Mouse (Mus musculus) gastrocnemius, postnatal 36 days (tissue): ENCODE results near the gene Psmd5. TPM values are rescaled to one million over a fixed set of nuclear protein-coding genes. Genes with fewer than 3 reads are reported as not detected.
"Not testable (repeated sequence)": the region's sequence is repeated elsewhere in the genome, so short reads cannot be mapped to it uniquely, and the experiment has no call there.

Source experiments
- DNase-seq, 2 experiments: peaks; one replicate each; pipeline ENCODE4 v3.0.0; 2022
- intact Hi-C: fragments of 180-260 bp; cut with DNase I; formaldehyde crosslinking; loops from one replicate; pipeline ENCODE4 v1.15.1; 2025
- total RNA-seq, 2 experiments: library from RNA; stranded (reverse); gene quantifications; 2 replicates each; pipeline ENCODE4 v1.2.3; 2021

Psmd5 gene
- total RNA-seq, 2 experiments from 2014 or later, result 8.8 to 13.3 TPM

DNA sequence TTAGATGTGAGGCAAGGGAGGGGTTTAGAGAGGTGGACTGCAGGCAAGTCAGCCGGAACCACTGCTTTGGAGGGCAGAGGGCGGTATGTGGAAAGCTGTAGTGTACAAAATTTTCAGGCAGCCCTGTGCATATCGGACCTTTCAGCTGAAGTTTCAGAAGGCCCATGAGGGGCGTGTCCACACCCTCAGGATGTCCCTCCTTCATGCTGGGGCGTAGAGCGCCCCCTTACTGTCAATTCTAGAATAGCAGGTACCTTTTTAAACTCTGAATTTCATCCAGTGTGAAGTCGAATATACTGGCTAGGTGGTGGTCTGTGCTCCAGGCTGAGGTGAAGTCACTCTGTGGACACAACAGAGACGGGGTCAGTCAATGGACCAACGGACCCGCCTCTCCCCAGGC lies 23.1 kb upstream of the Psmd5 start:
- intact Hi-C loops, result loop anchor here (5.0 kb wide), 2 partner anchors 74 to 116 kb away; no protein-coding TSS in a partner anchor
- DNase-seq, result no peak

DNA sequence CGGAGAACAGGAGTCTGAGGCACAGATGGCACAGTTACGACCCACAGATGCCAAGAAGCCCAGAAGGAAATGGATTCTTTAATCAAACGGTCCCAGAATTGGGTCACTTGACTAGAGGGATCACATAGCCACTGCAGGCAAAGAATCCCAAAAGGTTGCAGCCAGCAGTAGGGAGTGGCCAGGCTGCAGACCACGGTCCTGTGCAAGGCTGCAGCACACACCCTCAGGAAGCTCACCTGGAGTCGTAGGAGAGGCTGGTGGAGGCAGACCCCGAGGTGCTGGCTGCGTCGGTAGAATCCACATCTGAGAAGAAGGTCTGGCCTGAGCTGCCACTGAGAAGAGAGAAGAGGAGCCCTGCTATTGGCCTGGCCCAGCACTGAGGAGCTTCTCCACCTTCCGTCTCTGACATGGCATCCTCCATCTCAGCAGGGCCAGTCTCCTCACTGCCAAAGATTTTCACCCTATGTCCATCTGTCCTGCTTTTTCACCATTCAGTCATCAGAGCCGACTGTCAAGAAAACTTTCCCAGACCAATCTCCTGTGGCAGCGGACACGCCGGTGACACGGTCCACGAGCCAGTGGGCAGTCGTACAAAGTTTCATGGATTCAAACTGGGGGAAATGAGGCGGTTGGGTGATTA lies 22.2 kb upstream of the Psmd5 start:
- no peak for DNase-seq
- intact Hi-C loops, result loop anchor here (5.0 kb wide), 2 partner anchors 75 to 115 kb away; no protein-coding TSS in a partner anchor

DNA sequence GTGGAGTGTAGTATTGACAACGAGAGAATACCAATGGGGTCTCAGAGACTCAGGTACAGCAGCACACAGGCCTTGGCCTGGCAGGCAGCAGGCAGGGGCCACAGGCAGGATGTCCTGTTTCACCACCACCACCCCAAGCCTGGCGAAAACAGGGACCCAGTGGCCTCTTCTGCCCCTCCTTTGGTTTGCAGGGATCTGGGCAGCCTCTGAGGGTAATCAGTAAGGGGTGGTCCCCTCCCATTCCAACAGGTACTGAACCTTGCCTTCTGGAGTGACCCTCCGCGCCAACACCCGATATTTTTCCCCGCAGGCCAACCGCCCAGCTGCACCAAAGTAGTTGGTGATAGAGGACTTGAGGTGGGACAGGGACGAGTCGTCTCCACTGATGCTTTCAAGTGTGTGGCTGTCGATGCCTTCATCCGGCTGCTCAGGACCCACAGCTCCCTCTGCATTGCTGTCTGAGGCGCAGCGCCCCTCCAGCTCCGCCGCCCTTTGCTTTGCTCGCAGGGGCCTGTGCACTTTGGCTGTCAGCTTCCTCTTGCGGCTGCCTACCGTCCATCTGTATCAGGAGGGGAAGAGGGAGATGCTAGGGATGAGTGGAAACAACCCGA lies 20.8 kb upstream of the Psmd5 start:
- intact Hi-C loops, result loop anchor here (5.0 kb wide), 2 partner anchors 77 to 113 kb away; no protein-coding TSS in a partner anchor
- DNase-seq, result no peak

DNA sequence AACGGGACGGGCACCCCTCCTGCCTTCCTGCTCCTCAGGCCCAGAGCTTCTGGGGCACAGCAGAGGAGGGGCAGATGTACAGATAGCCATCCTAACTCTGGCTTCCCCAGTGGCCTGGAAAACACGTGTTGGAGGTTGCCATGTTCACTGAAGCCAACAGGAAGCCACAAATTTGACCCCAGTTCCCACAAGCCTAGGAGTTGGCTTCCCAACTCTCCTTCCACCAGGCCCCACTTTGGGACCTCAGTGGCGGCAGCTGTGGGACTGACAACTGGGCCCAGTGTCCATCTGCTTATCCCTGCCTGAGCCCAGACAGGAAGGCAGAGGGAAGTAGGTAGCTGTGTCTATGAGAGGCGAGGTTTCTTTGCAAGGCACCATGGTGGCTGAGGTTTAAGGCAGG lies 19.2 kb upstream of the Psmd5 start:
- no peak for DNase-seq
- intact Hi-C loops, result no loop called here

DNA sequence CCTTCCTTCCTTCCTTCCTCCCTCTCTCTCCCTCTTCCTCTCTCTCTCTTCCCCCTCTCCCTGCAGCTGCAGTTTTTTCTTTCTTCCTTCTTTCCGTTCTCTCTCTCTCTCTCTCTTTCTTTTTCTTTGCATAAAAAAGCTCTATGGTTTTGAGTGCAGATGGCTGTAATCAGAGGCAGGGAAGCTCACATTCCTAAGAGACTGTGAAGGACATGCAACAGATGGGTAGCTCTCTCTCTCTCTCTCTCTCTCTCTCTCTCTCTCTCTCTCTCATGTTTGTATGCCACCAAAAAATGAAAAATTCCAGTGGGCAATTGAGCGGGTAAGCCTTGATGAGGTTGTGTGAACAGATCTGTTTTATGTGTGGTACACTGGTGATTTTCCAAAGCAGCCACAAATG lies 9.4 kb upstream of the Psmd5 start:
- no peak for DNase-seq
- intact Hi-C loops, result no loop called here

DNA sequence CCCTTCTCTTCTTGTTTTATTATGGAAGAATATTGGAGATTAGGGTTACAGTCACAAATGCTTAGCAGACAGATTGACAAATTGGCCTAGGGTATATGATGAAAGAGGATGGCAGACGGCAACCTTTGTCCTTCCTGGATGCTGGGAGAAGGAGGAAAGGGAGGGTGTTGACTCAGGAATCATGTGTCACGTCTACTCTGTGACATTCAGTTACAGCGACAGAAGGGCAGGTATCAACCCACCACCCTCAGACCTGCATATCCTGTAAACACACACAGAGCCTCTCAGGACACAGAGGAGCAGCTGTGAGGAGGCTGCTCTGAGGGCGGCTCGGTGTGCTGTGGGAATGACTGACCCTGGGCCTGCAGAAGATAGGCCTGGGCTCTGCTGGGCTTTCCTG lies 8.4 kb upstream of the Psmd5 start:
- no peak for DNase-seq
- intact Hi-C loops, result no loop called here

DNA sequence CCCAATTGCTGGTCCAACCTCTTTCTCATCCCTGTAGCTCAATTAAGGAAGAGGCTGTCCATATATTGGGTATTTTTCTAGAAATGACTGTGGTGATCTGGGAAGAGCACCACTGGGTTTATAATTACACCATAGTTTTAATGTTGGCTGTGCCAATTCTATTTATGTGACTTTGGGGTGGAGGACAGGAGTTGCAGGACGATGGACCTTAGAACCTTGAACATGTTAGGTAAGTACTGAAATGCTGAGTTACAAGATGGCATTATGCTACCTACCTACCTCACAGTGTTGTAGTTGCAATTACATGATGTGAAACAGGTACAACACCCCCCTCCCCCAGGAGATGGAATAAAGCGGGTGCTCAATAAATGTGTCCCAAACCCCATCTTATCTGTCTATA lies 8.0 kb upstream of the Psmd5 start:
- intact Hi-C loops, result no loop called here
- DNase-seq, result no peak

DNA sequence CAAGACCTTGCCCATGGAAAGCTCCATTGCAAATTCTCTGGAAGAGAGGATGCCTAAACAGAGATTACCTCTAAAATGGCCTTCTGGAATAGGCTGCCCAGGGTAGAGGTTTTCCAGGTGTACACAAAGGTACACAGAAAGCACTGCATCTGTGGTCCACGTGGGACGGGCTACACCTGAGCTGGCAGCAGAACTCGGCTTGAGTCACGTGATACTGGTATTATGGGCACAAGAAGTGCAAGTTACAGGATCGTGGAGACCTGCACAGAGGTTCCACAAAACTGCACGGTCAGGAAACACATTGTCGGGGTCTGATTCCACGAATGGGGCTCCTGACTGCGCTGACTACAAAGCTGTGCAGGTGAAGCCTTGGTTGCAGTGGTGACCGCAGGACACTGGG lies 5.3 kb upstream of the Psmd5 start:
- DNase-seq, result no peak
- intact Hi-C loops, result no loop called here

DNA sequence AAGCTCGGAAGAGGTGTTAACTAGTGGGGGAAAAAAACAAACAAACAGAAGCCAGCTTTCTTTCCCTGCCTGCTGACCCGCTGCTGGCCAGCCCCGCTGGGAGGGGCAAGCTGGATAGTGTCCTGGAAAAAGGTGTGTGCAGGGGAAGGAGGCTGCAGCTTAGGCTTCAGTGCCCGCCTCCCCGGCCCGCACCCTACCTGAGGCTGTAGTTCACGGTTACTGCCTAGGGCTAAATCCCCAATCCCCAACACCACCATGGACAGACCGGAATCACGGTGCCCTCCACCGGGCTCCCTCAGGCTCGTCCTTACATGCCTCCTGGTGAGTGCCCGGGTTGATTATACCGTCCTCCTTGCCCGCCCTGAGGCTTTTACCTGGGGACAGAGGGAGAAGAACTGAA lies 497 bp downstream of the Psmd5 start, which contains the start of gene Cutal:
Gene Cutal (plus strand): TSS at position 126 of the 400 bp plus-strand sequence.
- intact Hi-C loops, result loop anchor here (5.0 kb wide), 1 partner anchor 98 kb away; no protein-coding TSS in a partner anchor
- no peak for DNase-seq

DNA sequence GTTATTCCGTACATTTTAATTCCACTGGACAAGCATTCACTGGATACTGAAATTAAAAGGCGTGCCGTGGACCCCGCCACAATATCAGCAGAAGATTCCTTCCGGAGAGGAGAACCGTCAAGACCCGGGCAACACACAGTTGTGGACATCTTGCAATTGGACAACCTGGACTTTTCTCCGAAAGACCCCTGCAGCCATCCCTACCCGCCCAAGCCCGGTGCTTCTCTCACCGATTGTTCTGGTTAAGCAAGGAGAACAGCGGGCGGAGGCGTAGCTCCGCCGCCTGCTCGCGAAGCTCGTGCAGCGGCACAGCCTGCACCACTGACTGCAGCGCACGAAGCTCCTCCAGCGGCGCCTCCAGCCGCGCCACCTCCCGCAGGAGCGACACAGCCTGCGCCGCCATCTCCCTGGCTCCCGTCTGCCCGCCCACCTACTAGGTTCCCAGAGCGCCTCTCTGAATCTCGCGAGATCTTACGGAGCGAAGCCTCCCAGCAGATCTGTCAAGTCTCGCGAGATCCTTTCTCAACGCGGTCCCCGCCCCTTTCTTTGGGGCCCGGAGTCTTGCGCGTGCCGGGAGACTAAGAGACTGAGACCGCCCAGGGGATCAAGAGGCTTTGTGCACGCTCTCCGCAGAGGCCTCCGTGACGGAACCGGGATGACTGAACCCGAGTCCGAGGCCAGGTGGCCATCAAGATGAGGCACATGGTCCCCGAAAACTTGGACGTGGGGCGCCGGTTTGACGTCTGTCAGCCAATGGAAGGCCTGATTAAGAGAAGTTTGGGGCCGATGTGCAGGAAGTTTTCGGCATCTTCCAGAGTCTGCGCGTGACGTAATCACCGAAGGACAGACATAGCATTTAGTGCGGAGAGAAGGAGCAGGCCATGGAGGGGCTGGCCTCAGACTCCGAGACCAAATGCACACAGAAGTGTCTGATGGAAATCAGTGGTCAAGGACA lies 4.0 kb downstream of the Psmd5 start:
- intact Hi-C loops, result loop anchor here (5.0 kb wide), 1 partner anchor 102 kb away; no protein-coding TSS in a partner anchor

DNA sequence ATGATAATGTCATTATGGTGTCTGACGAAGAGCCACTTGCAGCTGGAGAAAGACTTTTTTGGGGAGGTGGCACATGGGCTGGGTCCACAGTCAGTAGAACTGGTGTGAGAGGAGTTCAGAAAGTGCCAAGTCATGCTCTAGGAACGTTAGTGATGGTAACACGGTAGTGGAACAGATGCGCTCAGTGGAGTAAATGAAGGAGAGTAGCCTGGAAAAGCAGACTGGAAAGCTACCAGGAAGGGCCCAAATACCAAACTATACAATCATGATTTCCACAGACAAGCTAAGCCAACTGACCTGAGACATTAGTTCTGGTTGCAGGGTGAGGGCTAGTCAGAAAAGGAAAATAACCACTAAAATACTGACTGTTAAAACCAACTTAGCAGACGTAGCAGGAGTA lies 5.1 kb downstream of the Psmd5 start:
- DNase-seq, result no peak
- intact Hi-C loops, result loop anchor here (5.0 kb wide), 2 partner anchors 42 to 103 kb away; partner anchors contain the start of gene Fbxw2

More for the DNA sequence above, 4.0 kb downstream of the Psmd5 start:
- DNase-seq, result peak; percentile 91

DNA sequence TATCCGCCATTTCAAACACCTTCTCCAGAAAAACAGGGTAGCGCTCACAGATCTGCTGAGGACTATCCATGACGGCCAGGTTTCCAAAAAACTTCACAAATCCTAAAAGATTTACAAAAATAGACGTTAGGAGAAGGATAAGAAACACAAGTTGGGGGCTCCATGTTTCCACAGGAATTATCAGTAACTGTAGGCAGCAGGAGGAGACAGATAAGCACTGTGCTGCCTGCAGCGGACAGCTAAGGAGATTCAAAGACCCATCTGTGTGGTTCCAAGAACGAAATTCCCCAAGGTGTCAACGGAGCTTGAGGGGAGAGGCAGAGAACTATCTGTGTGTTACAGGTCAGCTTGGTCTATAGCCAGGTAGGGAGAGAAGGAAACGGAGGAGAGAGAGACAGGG lies 17.0 kb downstream of the Psmd5 start:
- no peak for DNase-seq
- intact Hi-C loops, result no loop called here

DNA sequence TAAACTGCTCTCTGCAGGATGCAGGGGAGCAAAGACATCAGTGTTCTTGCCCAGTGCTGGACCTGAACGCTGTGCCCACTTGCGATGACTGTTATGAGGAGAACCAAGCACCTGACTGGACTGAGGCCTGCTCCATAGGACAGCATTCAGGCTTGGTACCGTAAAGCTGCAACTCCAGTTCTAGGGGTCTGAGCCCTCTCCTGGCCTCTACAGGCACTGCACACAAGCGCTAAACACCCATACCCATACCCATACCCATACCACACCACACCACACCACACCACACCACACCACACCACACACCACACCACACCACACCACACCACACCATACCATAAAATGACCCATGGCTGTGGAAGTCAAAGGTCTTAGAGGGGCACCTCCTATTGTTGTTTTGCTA lies 19.5 kb downstream of the Psmd5 start:
- intact Hi-C loops, result no loop called here
- no peak for DNase-seq

DNA sequence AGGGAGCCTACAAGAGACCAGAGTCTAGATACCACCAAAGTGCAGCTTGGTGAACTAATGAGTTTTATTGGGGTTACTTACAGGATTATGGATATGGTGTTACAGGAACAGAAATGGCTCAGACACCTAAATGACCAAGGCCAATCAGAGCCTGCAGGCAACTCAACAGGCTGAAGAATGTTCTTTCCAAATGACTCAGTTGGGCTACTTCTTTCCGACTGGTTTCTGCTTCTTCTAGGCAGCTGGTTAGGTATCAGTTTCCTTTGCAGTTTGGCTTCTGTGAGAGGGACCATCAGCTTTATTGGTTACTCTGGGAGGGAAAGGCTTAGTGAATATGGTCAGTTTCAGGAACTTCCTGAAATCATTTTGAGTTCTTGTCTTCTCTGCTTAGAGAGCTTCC lies 27.1 kb downstream of the Psmd5 start:
- intact Hi-C loops, result no loop called here
- DNase-seq, result no peak

DNA sequence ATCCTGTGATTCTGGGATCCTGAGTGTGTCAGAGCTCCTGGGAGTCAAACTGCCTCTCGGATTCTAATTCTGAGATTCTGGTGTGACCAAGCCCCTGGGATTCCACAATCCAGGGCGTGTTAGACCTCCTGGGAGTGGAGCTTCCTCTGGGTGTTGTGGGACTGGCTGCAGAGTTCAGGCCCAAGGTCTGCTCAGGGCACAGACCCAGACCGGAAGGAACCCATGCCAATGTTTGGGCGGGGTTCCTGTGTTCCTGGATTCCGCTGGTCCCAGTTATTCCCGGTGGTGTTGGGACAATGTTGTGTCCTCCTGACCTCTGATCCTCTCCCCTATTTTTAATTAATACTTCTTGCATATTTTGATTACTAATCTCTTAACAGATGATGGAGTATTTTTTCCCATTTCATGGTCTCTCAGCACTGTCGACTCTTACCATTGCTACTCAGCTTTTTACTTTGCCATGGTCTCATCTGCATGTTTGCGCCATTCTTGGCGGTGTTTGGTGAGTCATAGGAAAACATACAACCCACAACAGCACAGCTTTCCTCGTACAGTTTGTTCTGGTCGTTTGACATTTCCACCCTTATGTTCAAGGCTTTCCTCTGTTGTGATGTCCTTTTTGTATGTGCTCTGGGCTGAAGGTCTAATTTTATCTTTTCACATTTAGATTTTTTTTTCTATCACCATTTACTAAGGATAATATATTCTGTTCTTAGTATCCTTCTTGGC lies 31.4 kb downstream of the Psmd5 start:
- intact Hi-C loops, result no loop called here
- DNase-seq, result peak; percentile 32 to 57

DNA sequence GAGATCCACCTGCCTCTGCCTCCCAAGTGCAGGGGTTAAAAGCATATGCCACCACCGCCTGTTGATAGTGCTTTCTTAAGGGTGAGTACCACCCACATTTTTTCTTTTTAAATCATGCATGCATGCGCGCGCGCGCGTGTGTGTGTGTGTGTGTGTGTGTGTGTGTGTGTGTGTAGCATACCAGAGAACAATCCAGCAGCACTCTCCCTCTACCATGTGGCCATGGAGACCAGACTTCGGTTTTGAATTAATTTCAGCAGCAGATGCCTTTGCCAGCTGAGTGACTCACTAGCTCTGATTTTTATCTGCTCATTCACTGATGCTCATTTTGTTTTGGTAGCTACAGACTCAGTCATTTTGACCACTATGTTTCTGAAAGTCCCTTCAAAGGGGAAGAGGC lies 33.1 kb downstream of the Psmd5 start:
- DNase-seq, result no peak

DNA sequence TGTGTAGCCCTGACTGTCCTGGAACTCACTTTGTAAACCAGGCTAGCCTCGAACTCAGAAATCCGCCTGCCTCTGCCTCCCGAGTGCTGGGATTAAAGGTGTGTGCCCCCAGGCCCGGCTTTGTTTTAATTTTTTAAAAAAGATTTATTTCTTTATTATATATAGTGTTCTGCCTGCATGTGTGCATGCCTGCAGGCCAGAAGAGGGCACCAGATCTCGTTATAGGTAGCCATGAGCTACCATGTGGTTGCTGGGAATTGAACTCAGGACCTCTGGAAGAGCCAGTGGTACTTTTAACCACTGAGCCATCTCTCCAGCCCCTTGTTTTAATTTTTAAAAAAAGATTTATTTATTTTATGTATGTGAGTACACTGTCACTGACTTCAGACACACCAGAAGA lies 34.6 kb downstream of the Psmd5 start:
- DNase-seq, intact Hi-C loops: not testable (repeated sequence)

More for the DNA sequence above, 33.1 kb downstream of the Psmd5 start:
- intact Hi-C loops, result no loop called here

DNA sequence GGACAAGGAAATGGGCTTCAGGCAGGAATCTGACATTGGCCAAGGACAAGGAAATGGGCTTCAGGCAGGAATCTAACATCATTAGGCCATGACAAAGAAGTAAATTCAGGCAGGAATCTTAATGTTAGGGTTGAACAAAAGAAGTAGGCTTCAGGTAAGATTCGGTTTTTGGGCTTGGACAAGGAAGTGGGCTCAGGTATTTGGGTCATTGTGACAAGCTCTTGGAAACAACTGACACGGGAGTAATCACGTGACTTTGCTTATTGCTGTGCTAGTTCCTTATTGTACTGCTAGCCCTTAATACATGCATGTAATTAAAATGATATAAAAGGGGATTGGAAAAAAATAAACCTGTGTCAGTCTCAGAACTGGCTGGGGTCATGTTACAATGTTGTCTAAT lies 39.1 kb downstream of the Psmd5 start:
- intact Hi-C loops, result no loop called here
- no peak for DNase-seq

DNA sequence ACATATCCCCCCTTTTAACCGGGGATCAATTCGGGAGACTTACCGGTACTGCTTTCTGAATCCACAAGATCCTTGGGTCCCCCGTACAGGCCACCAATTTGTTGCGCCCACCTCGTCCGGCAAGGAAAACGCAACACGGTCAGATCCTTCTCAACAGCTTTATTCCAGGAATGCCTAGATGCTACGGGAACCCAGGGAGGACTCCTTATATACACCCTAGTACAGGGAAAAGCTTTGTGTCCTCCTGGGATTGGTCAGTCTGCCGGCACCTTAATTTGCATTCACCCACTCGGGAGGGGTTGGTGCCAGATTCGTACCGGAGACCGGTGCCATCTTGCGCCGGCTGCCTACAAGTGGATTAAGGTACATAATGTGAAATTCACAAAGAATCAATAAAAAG lies 41.1 kb downstream of the Psmd5 start:
- DNase-seq, result no peak
- intact Hi-C loops, result no loop called here

DNA sequence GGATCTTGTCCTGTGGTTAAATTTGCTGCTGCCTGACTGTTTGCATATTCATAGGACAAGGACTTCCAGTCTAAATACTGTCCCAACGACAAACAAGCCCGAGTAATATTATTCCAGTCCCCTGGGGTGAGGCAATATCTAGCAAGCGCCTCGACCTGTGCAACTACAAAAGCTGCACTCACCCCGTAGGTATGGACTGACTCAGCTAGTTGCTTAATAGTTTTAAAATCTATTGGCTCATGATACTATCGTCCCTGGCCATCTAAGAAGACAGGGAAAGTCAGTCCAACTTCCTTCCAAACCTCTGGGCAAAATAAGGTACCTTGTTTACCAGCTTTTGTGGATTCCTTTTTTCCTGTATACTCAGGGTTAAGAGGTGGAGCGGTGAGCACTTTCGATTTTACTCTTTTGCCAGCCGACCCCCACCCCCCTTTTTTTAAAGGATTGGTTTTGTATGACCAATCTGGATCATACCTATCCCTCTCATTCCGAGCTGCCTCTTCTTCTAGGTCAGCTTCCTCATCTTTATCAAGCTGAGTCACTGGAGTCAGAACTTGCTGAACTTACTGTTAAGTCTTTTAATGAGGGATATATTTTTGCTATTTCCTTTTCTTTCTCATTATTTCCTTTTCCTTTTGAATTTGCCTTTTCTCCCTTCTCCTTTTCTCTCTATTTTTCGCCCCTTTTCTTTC lies 41.9 kb downstream of the Psmd5 start, which contains the start of gene Gm34653:
Gene Gm34653 (plus strand): TSS at position 242 of the 692 bp plus-strand sequence.
- DNase-seq, intact Hi-C loops: not testable (repeated sequence)
